Mouse (Mus musculus) stomach, postnatal 0 days (tissue): ENCODE measurements around the gene Rin1. TPM values are rescaled to one million over a fixed set of nuclear protein-coding genes. Genes with fewer than 3 reads are reported as not detected.
"Not testable (repeated sequence)": the region's sequence is repeated elsewhere in the genome, so short reads cannot be mapped to it uniquely, and the experiment has no call there.

Experiments used
- ATAC-seq: fragments of 200-750 bp; cut with Nextera tagmentation; 2 replicates; pipeline ENCODE4 v1.8.0; 2017; ENCODE audit not compliant: low FRiP score, low TSS enrichment
- DNase-seq: peaks from one replicate; pipeline ENCODE4 v3.0.0-alpha.2; 2016; ENCODE audit warnings: low spot score
- H3K27ac ChIP-seq: fragments of 300-500 bp; sonication (generic); replicated peaks from 2 replicates; pipeline ENCODE4 v1.5.1; 2014; ENCODE audit warnings: mild to moderate bottlenecking, control low read depth
- H3K27me3 ChIP-seq: fragments of 300-500 bp; sonication (generic); 2 replicates; pipeline ENCODE4 v1.6.1; 2014; ENCODE audit warnings: low read length; ENCODE audit not compliant: control insufficient read depth, insufficient read depth
- H3K36me3 ChIP-seq: fragments of 300-500 bp; sonication (generic); 2 replicates; pipeline ENCODE4 v1.6.1; 2014; ENCODE audit warnings: low read length, mixed read lengths; ENCODE audit not compliant: control insufficient read depth, insufficient read depth
- H3K4me1 ChIP-seq: fragments of 300-500 bp; sonication (generic); replicated peaks from 2 replicates; pipeline ENCODE4 v1.6.1; 2014; ENCODE audit warnings: antibody characterized with exemption; ENCODE audit not compliant: control insufficient read depth, insufficient read depth
- H3K4me2 ChIP-seq: fragments of 300-500 bp; sonication (generic); replicated peaks from 2 replicates; pipeline ENCODE4 v1.6.1; 2014; ENCODE audit warnings: low read depth, mild to moderate bottlenecking, control low read depth, moderate library complexity
- H3K4me3 ChIP-seq: fragments of 300-500 bp; sonication (generic); 2 replicates; pipeline ENCODE4 v1.5.1; 2014; ENCODE audit warnings: low read depth, low read length, control low read depth
- H3K9ac ChIP-seq: fragments of 300-500 bp; sonication (generic); 2 replicates; pipeline ENCODE4 v1.6.1; 2014; ENCODE audit warnings: mild to moderate bottlenecking, low read length, control low read depth, mixed read lengths
- H3K9me3 ChIP-seq: fragments of 300-500 bp; sonication (generic); 2 replicates; pipeline ENCODE4 v1.6.1; 2016; ENCODE audit warnings: low read length; ENCODE audit not compliant: control insufficient read depth
- CTCF ChIP-seq: IDR thresholded peaks from 2 replicates; pipeline ENCODE4 v1.5.1; 2016; ENCODE audit warnings: antibody characterized with exemption, low read depth, mild to moderate bottlenecking, moderate library complexity
- EP300 ChIP-seq: optimal IDR thresholded peaks from 2 replicates; pipeline ENCODE3; 2016; ENCODE audit warnings: antibody characterized with exemption
- WGBS: fragments of 180-500 bp; shearing (Covaris S2); extraction: QIAGEN DNeasy Blood & Tissue Kit; methylation state at CpG from one replicate; pipeline ENCODE4 v1.1.7; 2014; 5-methylcytosine and 5-hydroxymethylcytosine counted together
- polyA plus RNA-seq: library from polyadenylated mRNA; unstranded; fragments of >200 nt; fragmentation: Nextera tagmentation; extraction: Ambion mirVana; gene quantifications from 2 replicates; pipeline ENCODE4 v1.2.1, GENCODE M21; 2015

The Rin1 gene
- polyA plus RNA-seq: 2.6 TPM in 2 replicates

- peak within 1 kb of the TSS; percentile 49 for H3K9ac ChIP-seq
- DNase-seq: peak; percentile 85
Measured at GRCm38 (mm10) chr19:5050047-5050905, at the start of gene Rin1. Rin1 (plus strand) TSS chr19:5050481.

GRCm38 (mm10) chr19:5001666-5002406 lies 48.4 kb upstream of the Rin1 start:
- WGBS: under 1% methylated on average over 39 of the region's 39 CpGs
- DNase-seq (peak; percentile 76), ATAC-seq (peak; percentile 90)
- no peak for TF ChIP-seq EP300
- TF ChIP-seq CTCF: peak; percentile 89
- Histone ChIP-seq H3K27me3 (no peaks in the 10 kb centered on the region), H3K4me3 (peak overlapping the region; percentile 8; the same call in 1 of the 2 replicates), H3K4me1 (no peaks in the 10 kb centered on the region), H3K9ac (no peak overlapping the region), H3K9me3 (no peaks in the 10 kb centered on the region), H3K27ac (peak overlapping the region; percentile 78), H3K4me2 (peak overlapping the region; percentile 44), H3K36me3 (no peaks in the 10 kb centered on the region)

More at GRCm38 (mm10) chr19:5050047-5050905, at the start of gene Rin1:
- Histone ChIP-seq H3K4me2 (peak within 1 kb of the TSS; percentile 63), H3K27me3 (no peaks in the 10 kb centered on the region), H3K4me1 (no peaks in the 10 kb centered on the region; the same call in 1 of the 2 replicates), H3K9me3 (no peaks in the 10 kb centered on the region), H3K27ac (peak within 1 kb of the TSS; percentile 65), H3K36me3 (peaks cover 6% of the 10 kb centered on the region), H3K4me3 (peak within 1 kb of the TSS; percentile 35)
- ATAC-seq: peak; percentile 78
- TF ChIP-seq CTCF (peak; percentile 74), EP300 (no peak)
- 18% methylated on average over 14 of the region's 14 CpGs for WGBS

GRCm38 (mm10) chr19:5003644-5004043 lies 46.6 kb upstream of the Rin1 start:
- H3K4me2 ChIP-seq, H3K4me3 ChIP-seq, H3K9me3 ChIP-seq, H3K36me3 ChIP-seq, ATAC-seq, H3K27ac ChIP-seq, H3K4me1 ChIP-seq, H3K9ac ChIP-seq, H3K27me3 ChIP-seq, DNase-seq: not testable (repeated sequence)
- TF ChIP-seq CTCF: peak; percentile 37; the same call in 1 of the 2 replicates
- 55% methylated on average over 2 of the region's 2 CpGs for WGBS

GRCm38 (mm10) chr19:5004925-5005324 lies 45.4 kb upstream of the Rin1 start:
- Histone ChIP-seq H3K9ac (no peak overlapping the region), H3K27me3 (no peaks in the 10 kb centered on the region), H3K9me3 (no peaks in the 10 kb centered on the region), H3K27ac (no peak overlapping the region), H3K36me3 (no peaks in the 10 kb centered on the region), H3K4me2 (no peak overlapping the region), H3K4me1 (no peaks in the 10 kb centered on the region), H3K4me3 (no peak overlapping the region)
- peak; percentile 84 for ATAC-seq
- DNase-seq: peak; percentile 52
- TF ChIP-seq CTCF (no peak), EP300 (no peak)
- 53% methylated on average over 4 of the region's 4 CpGs for WGBS

GRCm38 (mm10) chr19:5013138-5013537 lies 37.1 kb upstream of the Rin1 start:
- no peak overlapping the region for H3K9ac ChIP-seq
- H3K4me1 ChIP-seq: 0 out of 2 replicates have a peak, but pooled peaks cover 3% of the 10 kb centered on the region
- no peak overlapping the region for H3K4me3 ChIP-seq
- DNase-seq (no peak), ATAC-seq (no peak; the same call in 1 of the 2 replicates)
- no peaks in the 10 kb centered on the region for H3K9me3 ChIP-seq
- no peak overlapping the region for H3K4me2 ChIP-seq
- no peak for TF ChIP-seq EP300
- no peak for TF ChIP-seq CTCF
- no peaks in the 10 kb centered on the region for H3K27me3 ChIP-seq
- H3K36me3 ChIP-seq: no peaks in the 10 kb centered on the region
- 53% methylated on average over 8 of the region's 8 CpGs for WGBS
- no peak overlapping the region for H3K27ac ChIP-seq
